ENCODE assay signal across 26 mouse cellular contexts in the genomic region with DNA sequence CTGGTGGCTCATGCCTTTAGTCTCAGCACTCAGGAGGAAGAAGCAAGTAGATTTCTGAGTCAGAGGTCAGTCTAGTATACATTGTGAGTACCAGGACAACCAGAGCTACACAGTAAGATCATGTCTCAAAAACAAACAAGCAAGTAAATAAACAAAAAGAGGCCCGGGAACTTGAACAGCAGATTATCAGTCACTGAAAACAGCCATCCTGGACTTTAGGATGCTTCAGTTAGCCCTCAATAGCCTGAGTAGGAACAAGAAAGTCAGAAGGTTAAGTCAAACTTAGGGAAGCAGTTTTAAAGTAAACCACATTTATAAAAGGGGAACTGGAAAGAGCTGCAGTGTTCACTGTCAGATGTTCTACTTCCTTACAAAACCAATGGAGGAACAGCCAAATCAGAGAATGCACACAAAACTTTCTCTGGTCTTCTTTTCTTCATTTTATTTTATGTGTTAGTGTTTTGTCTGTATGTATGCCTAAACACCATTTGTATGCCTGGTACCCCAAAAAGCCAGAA. TPM values are rescaled to one million over a fixed set of nuclear protein-coding genes. Genes with fewer than 3 reads are reported as not detected.
DNase-seq lines count a peak whose midpoint lies in the region; ATAC-seq and TF ChIP-seq lines count a peak whose summit lies in the region.
"Had no signal": no experiment of that assay in that cellular context is flagged by ENCODE, and none has a peak within 500 bp of the region (broad histone marks: within the 10 kb centered on the region; RNA-seq: fewer than 3 reads in every experiment).

No protein-coding gene starts in this region.

- no peak for TF ChIP-seq POLR2A in MEL (IDR thresholded peaks at IDR 0.05; ENCODE audit: control insufficient read depth in 1 of 2, insufficient read depth in 1 of 2, low read depth in 1 of 2, low read length in 2 of 2, poor library complexity in 1 of 2)

- H3K27me3 ChIP-seq in lung, postnatal 0 days (replicated peaks; ENCODE audit: insufficient read depth, low read length), result no peaks in the 10 kb centered on the region
- H3K27me3 ChIP-seq in MEL (ENCODE audit: control insufficient read depth in 1 of 2, insufficient read depth in 2 of 2, low read length in 2 of 2), result no peaks in the 10 kb centered on the region
- no peaks in the 10 kb centered on the region for H3K27me3 ChIP-seq in splenic B cell, adult 2 months (ENCODE audit: control insufficient read depth, insufficient read depth, low read length, poor library complexity, severe bottlenecking)
- H3K27me3 ChIP-seq: forebrain, embryonic 12.5 days; limb, embryonic 12.5 days; midbrain, embryonic 12.5 days; neural tube, embryonic 12.5 days; stomach, embryonic 15.5 days had no signal

- H3K9ac ChIP-seq in lung, postnatal 0 days (replicated peaks; ENCODE audit: low read depth), result no peak overlapping the region
- no peak overlapping the region; the same call in 1 of the 2 replicates for H3K9ac ChIP-seq in MEL (ENCODE audit: control insufficient read depth, low read depth, low read length, poor library complexity, severe bottlenecking)
- H3K9ac ChIP-seq: forebrain, embryonic 12.5 days; limb, embryonic 12.5 days; midbrain, embryonic 12.5 days; neural tube, embryonic 12.5 days; stomach, embryonic 15.5 days had no signal

- no peak for TF ChIP-seq EP300 in lung, postnatal 0 days (IDR thresholded peaks at IDR 0.05)
- peak; percentile 19 to 54; a peak in 2 of 4 replicates for TF ChIP-seq EP300 in MEL (IDR thresholded peaks at IDR 0.05; ENCODE audit: low read depth in 1 of 2, low read length in 2 of 2)

- no peak for TF ChIP-seq RAD21 in MEL (IDR thresholded peaks at IDR 0.05; ENCODE audit: low read depth, low read length)

- peak; percentile 42 for DNase-seq in lung, postnatal 0 days (ENCODE audit: low spot score)
- no peak for DNase-seq in lung, postnatal 10 days
- DNase-seq in MEL (ENCODE audit: low read depth, low spot score), result peak; percentile 77
- peak; percentile 64 for DNase-seq in splenic B cell, adult 2 months (ENCODE audit: low read depth, low spot score)
- DNase-seq in right cerebral cortex, postnatal 4 days, result no peak
- no peak for DNase-seq in kidney, postnatal 36 days
- DNase-seq: adrenal gland, postnatal 36 days; cerebellum, adult 8-10 months; gastrocnemius, postnatal 10 days; heart, adult 2 months; heart, postnatal 4 days; kidney, adult 11 months; kidney, postnatal 10 days; lung, adult 18-20 months; lung, postnatal 36 days; right cerebral cortex, adult 18-20 months; thymus, postnatal 14 days had no signal

- H3K4me1 ChIP-seq in lung, postnatal 0 days (ENCODE audit: insufficient read depth, low read depth, low read length), result peaks cover 9% of the 10 kb centered on the region; the same call in 1 of the 2 replicates
- peaks cover 4 to 8% of the 10 kb centered on the region in 2 experiments; a peak in 3 of 4 replicates for H3K4me1 ChIP-seq in MEL (ENCODE audit: control insufficient read depth in 1 of 2, insufficient read depth in 2 of 2, low read length in 2 of 2)

- 55% methylated on average over 1 of the region's 1 CpGs for WGBS in lung, postnatal 0 days

- no peak for ATAC-seq in lung, postnatal 0 days
- ATAC-seq in hematopoietic stem cell, adult 5-6 weeks (replicated peaks in 1 of 2; ENCODE audit: insufficient read depth in 1 of 2, low FRiP score in 2 of 2, low TSS enrichment in 1 of 2, low read depth in 1 of 2, poor library complexity in 2 of 2, severe bottlenecking in 2 of 2), result peak; percentile 19 to 43
- ATAC-seq: CD4-positive, CD25-positive, alpha-beta regulatory T cell, adult 4 months; hindbrain, postnatal 0 days had no signal

- TF ChIP-seq CTCF in lung, postnatal 0 days (IDR thresholded peaks at IDR 0.05), result no peak
- no peak for TF ChIP-seq CTCF in MEL (IDR thresholded peaks at IDR 0.05 in 2 of 3, conservative IDR thresholded peaks at IDR 0.05 in 1 of 3; ENCODE audit: control insufficient read depth in 1 of 3, insufficient read depth in 1 of 3, low read depth in 2 of 3, low read length in 3 of 3, poor library complexity in 1 of 3, severe bottlenecking in 1 of 3)

- no peak overlapping the region for H3K4me3 ChIP-seq in lung, postnatal 0 days (ENCODE audit: low read depth, low read length)
- H3K4me3 ChIP-seq in MEL (ENCODE audit: control insufficient read depth in 1 of 2, insufficient read depth in 1 of 2, low read depth in 2 of 2, low read length in 2 of 2), result no peak overlapping the region; a peak in 1 of 4 replicates
- H3K4me3 ChIP-seq: forebrain, embryonic 12.5 days; heart, adult 2 months; limb, embryonic 12.5 days; midbrain, embryonic 12.5 days; neural tube, embryonic 12.5 days; stomach, embryonic 15.5 days had no signal

- H3K36me3 ChIP-seq in lung, postnatal 0 days (ENCODE audit: insufficient read depth, low read length), result no peaks in the 10 kb centered on the region
- peaks cover 0 to 29% of the 10 kb centered on the region in 2 experiments; a peak in 2 of 4 replicates for H3K36me3 ChIP-seq in MEL (ENCODE audit: control insufficient read depth in 1 of 2, insufficient read depth in 2 of 2, low read length in 2 of 2)
- H3K36me3 ChIP-seq in splenic B cell, adult 2 months (ENCODE audit: control insufficient read depth, insufficient read depth, low read length, poor library complexity, severe bottlenecking), result no peaks in the 10 kb centered on the region; the same call in 1 of the 2 replicates
- H3K36me3 ChIP-seq: forebrain, embryonic 12.5 days; midbrain, embryonic 12.5 days; neural tube, embryonic 12.5 days; stomach, embryonic 15.5 days had no signal

- no peaks in the 10 kb centered on the region for H3K9me3 ChIP-seq in lung, postnatal 0 days (ENCODE audit: low read length)
- H3K9me3 ChIP-seq in MEL (replicated peaks; ENCODE audit: insufficient read depth, low read length), result no peaks in the 10 kb centered on the region
- H3K9me3 ChIP-seq: forebrain, embryonic 12.5 days; G1E; limb, embryonic 12.5 days; midbrain, embryonic 12.5 days; neural tube, embryonic 12.5 days; stomach, embryonic 15.5 days had no signal

- no peak overlapping the region for H3K27ac ChIP-seq in lung, postnatal 0 days (ENCODE audit: low read length)
- H3K27ac ChIP-seq in MEL (ENCODE audit: control insufficient read depth, low read depth, low read length), result peak overlapping the region; percentile 36
- H3K27ac ChIP-seq: forebrain, embryonic 12.5 days; heart, adult 2 months; hindbrain, postnatal 0 days; limb, embryonic 12.5 days; midbrain, embryonic 12.5 days; neural tube, embryonic 12.5 days; stomach, embryonic 15.5 days had no signal

- peaks cover 32% of the 10 kb centered on the region for H3K79me2 ChIP-seq in MEL (ENCODE audit: control insufficient read depth, insufficient read depth, low read length, poor library complexity)

- no peak overlapping the region for H3K4me2 ChIP-seq in lung, postnatal 0 days (replicated peaks; ENCODE audit: low read depth, low read length)
- H3K4me2 ChIP-seq: forebrain, embryonic 12.5 days; limb, embryonic 12.5 days; midbrain, embryonic 12.5 days; neural tube, embryonic 12.5 days; stomach, embryonic 15.5 days had no signal

TF ChIP-seq in MEL, 35 proteins besides CTCF, POLR2A, EP300 and RAD21:
- 0 out of 2 replicates have a peak, but pooled peaks have one; percentile 26 for TF ChIP-seq HCFC1 (IDR thresholded peaks at IDR 0.05; ENCODE audit: low read depth, low read length)
- TF ChIP-seq MXI1 (IDR thresholded peaks at IDR 0.05; ENCODE audit: low read depth, low read length), result 0 out of 2 replicates have a peak, but pooled peaks have one; percentile 37
- TF ChIP-seq MYC (IDR thresholded peaks at IDR 0.05; ENCODE audit: low read depth, low read length), result peak; percentile 67; the same call in 1 of the 2 replicates
- no peak; the same call in 1 of the 2 replicates for TF ChIP-seq RCOR1 (IDR thresholded peaks at IDR 0.05; ENCODE audit: low read depth, low read length)
- TF ChIP-seq ETS1 (IDR thresholded peaks at IDR 0.05; ENCODE audit: low read depth, low read length), result 0 out of 2 replicates have a peak, but pooled peaks have one; percentile 17
- peak; percentile 35; the same call in 1 of the 2 replicates for TF ChIP-seq JUND (IDR thresholded peaks at IDR 0.05; ENCODE audit: low read depth, low read length)
- TF ChIP-seq SIN3A (IDR thresholded peaks at IDR 0.05; ENCODE audit: low read length), result peak; percentile 48
- no peak for TF ChIP-seq TAL1 (IDR thresholded peaks at IDR 0.05; ENCODE audit: low read length)

RNA-seq across cellular contexts. Expression of a gene that starts 2.7 kb away (rescaled TPM):
- polyA plus RNA-seq in lung, postnatal 0 days (2015; fragmentation: Nextera tagmentation; extraction: Ambion mirVana), result 23.2 and 23.6 TPM in 2 replicates
- 21.1 and 23.3 TPM in 2 replicates for total RNA-seq in MEL (2012; rRNA removed)
- polyA plus RNA-seq in MEL (2012; ENCODE audit: insufficient read depth in 1 of 2, insufficient read length in 2 of 2, low read depth in 1 of 2, low replicate concordance in 2 of 2, missing spikeins in 1 of 2), result 10 to 100 TPM in 1 of 2 experiments, not detected in 1; 26.5 TPM
- total RNA-seq in hematopoietic stem cell, adult 5-6 weeks (2017), result 51.0 and 68.2 TPM in 2 replicates

RNA-seq across cellular contexts. Expression of a gene that starts 2.8 kb away (rescaled TPM):
- polyA plus RNA-seq in lung, postnatal 0 days (2015; fragmentation: Nextera tagmentation; extraction: Ambion mirVana), result 57.2 and 61.1 TPM in 2 replicates
- total RNA-seq in MEL (2012; rRNA removed), result 18.9 and 20.6 TPM in 2 replicates
- polyA plus RNA-seq in MEL (2012; ENCODE audit: insufficient read depth in 1 of 2, insufficient read length in 2 of 2, low read depth in 1 of 2, low replicate concordance in 2 of 2, missing spikeins in 1 of 2), result 10 to 100 TPM; 37.5 to 46.5 TPM
- 11.9 and 14.7 TPM in 2 replicates for total RNA-seq in hematopoietic stem cell, adult 5-6 weeks (2017)

RNA-seq across cellular contexts. Expression of a gene that starts 50.8 kb away (rescaled TPM):
- 91.6 and 94.2 TPM in 2 replicates for polyA plus RNA-seq in lung, postnatal 0 days (2015; fragmentation: Nextera tagmentation; extraction: Ambion mirVana)
- 80.9 and 81.4 TPM in 2 replicates for total RNA-seq in MEL (2012; rRNA removed)
- polyA plus RNA-seq in MEL (2012; ENCODE audit: insufficient read depth in 1 of 2, insufficient read length in 2 of 2, low read depth in 1 of 2, low replicate concordance in 2 of 2, missing spikeins in 1 of 2), result 10 to 100 TPM in 1 of 2 experiments, not detected in 1; 80.4 TPM
- total RNA-seq in hematopoietic stem cell, adult 5-6 weeks (2017), result 106 and 205 TPM in 2 replicates

RNA-seq across cellular contexts. Expression of a gene that starts 50.9 kb away (rescaled TPM):
- 9.6 and 10.0 TPM in 2 replicates for polyA plus RNA-seq in lung, postnatal 0 days (2015; fragmentation: Nextera tagmentation; extraction: Ambion mirVana)
- 24.4 and 26.9 TPM in 2 replicates for total RNA-seq in MEL (2012; rRNA removed)
- polyA plus RNA-seq in MEL (2012; ENCODE audit: insufficient read depth in 1 of 2, insufficient read length in 2 of 2, low read depth in 1 of 2, low replicate concordance in 2 of 2, missing spikeins in 1 of 2), result 10 to 100 TPM in 1 of 2 experiments, not detected in 1; 37.9 TPM
- 18.6 and 19.6 TPM in 2 replicates for total RNA-seq in hematopoietic stem cell, adult 5-6 weeks (2017)

Comparison
In these comparisons a context has a peak if more than half of its experiments do, and no peak if none do; other contexts are left out.
1. DNase-seq: peak in lung, postnatal 0 days (single experiment), MEL (single experiment) and splenic B cell, adult 2 months (single experiment); none in lung, postnatal 10 days (single experiment), right cerebral cortex, postnatal 4 days (single experiment) and kidney, postnatal 36 days (0 of 2).